Mouse (Mus musculus): ENCODE measurements around the gene Sys1. TPM values are rescaled to one million over a fixed set of nuclear protein-coding genes. Genes with fewer than 3 reads are reported as not detected.

Gene Sys1
- total RNA-seq, 2 experiments from 2014 or later, result 31.7 to 34.5 TPM

Other genes starting within 250 kb of the Sys1 start
- gene Wfdc15b, start 235.3 kb upstream of the Sys1 start, total RNA-seq (2021), result not detected
- not detected for gene Svs2, start 218.5 kb upstream of the Sys1 start, total RNA-seq (2021)
- not detected for gene Svs3b, start 200.3 kb upstream of the Sys1 start, total RNA-seq (2021)
- not detected for gene Svs4, start 178.5 kb upstream of the Sys1 start, total RNA-seq (2021)
- gene Svs3a, start 167.7 kb upstream of the Sys1 start, total RNA-seq (2021), result not detected
- gene Svs6, start 140.2 kb upstream of the Sys1 start, total RNA-seq (2021), result not detected
- under 1 TPM in 1 of 2 experiments, not detected in 1; 0.45 TPM for gene Svs5, start 124.2 kb upstream of the Sys1 start, total RNA-seq (2021)
- gene Slpi, start 67.9 kb upstream of the Sys1 start, total RNA-seq (2021), result 10 to 100 TPM in 1 of 2 experiments, 1 to 10 TPM in 1; 9.1 to 13.2 TPM
- gene Rbpjl, start 53.8 kb upstream of the Sys1 start, total RNA-seq (2021), result under 1 TPM in 1 of 2 experiments, not detected in 1; 0.15 TPM
- gene Matn4, start 51.8 kb upstream of the Sys1 start, total RNA-seq (2021), result 1 to 10 TPM; 2.3 to 2.7 TPM
- 100 to 1,000 TPM; 101 to 246 TPM for gene Sdc4, start 13.1 kb upstream of the Sys1 start, total RNA-seq (2021)
- gene Gm20458, start 4.0 kb downstream of the Sys1 start, total RNA-seq (2021), result 1 to 10 TPM; 2.5 to 4.8 TPM
- gene Trp53tg5, start 16.8 kb downstream of the Sys1 start, total RNA-seq (2021), result not detected
- 10 to 100 TPM; 13.1 to 20.5 TPM for gene Dbndd2, start 29.1 kb downstream of the Sys1 start, total RNA-seq (2021)
- gene Pigt, start 40.6 kb downstream of the Sys1 start, total RNA-seq (2021), result 10 to 100 TPM; 87.4 to 93.0 TPM
- 1 to 10 TPM; 1.9 to 2.9 TPM for gene Wfdc2, start 105.4 kb downstream of the Sys1 start, total RNA-seq (2021)
- not detected for gene Spint3, start 116.5 kb downstream of the Sys1 start, total RNA-seq (2021)
- gene Wfdc6a, start 128.5 kb downstream of the Sys1 start, total RNA-seq (2021), result 1 to 10 TPM in 1 of 2 experiments, under 1 TPM in 1; 0.51 to 1.0 TPM
- not detected for gene Eppin, start 136.6 kb downstream of the Sys1 start, total RNA-seq (2021)
- gene Wfdc6b, start 156.6 kb downstream of the Sys1 start, total RNA-seq (2021), result not detected
- under 1 TPM in 1 of 2 experiments, not detected in 1; 0.09 TPM for gene Wfdc8, start 156.7 kb downstream of the Sys1 start, total RNA-seq (2021)
- not detected for gene Wfdc16, start 181.8 kb downstream of the Sys1 start, total RNA-seq (2021)
- gene Wfdc10, start 199.1 kb downstream of the Sys1 start, total RNA-seq (2021), result not detected
- gene Wfdc9, start 199.6 kb downstream of the Sys1 start, total RNA-seq (2021), result not detected
- not detected for gene Wfdc11, start 217.1 kb downstream of the Sys1 start, total RNA-seq (2021)
- not detected for gene Wfdc13, start 228.1 kb downstream of the Sys1 start, total RNA-seq (2021)
- gene Spint4, start 241.5 kb downstream of the Sys1 start, total RNA-seq (2021), result not detected

Data from adrenal gland, postnatal 10 days (tissue).